Mouse (Mus musculus) kidney, adult 2 months (tissue): ENCODE data around the gene Ccdc6.

Source experiments
- CTCF ChIP-seq: fragments of 200-500 bp; conservative IDR thresholded peaks from 2 replicates; pipeline ENCODE4 v1.5.1; 2011; ENCODE audit warnings: low read depth, mild to moderate bottlenecking, control low read depth, low read length, moderate library complexity, mixed read lengths; ENCODE audit not compliant: insufficient read depth, insufficient read length
- POLR2A ChIP-seq: fragments of 200-500 bp; IDR thresholded peaks from one replicate; pipeline ENCODE4 v1.6.1; 2011; ENCODE audit warnings: low read depth, low read length, control low read depth

- TF ChIP-seq POLR2A (no peak), CTCF (no peak)
Measured at GRCm38 (mm10) chr10:70167625-70168024, 70.7 kb downstream of the Ccdc6 start.
